Mouse (Mus musculus): ENCODE data around the gene Use1.
A peak's percentile ranks its signal among the peaks of the same experiment; 100 is the strongest.

Gene Use1

GRCm38 (mm10) chr8:71376423-71377030, 9.9 kb downstream of the Use1 start:
- no peak for DNase-seq (ENCODE audit: low read depth)

GRCm38 (mm10) chr8:71379008-71379407, 12.4 kb downstream of the Use1 start:
- DNase-seq (ENCODE audit: low read depth): no peak

- no peak for DNase-seq (ENCODE audit: low read depth)
These were observed 12.9 kb downstream of the Use1 start for GRCm38 (mm10) chr8:71379512-71380075.

GRCm38 (mm10) chr8:71380178-71381171, 13.8 kb downstream of the Use1 start:
- DNase-seq (ENCODE audit: low read depth): no peak

- DNase-seq (ENCODE audit: low read depth): peak; percentile 37
These were observed 14.8 kb downstream of the Use1 start, which contains the start of gene Nr2f6 for GRCm38 (mm10) chr8:71381421-71381970. Gene Nr2f6 (minus strand): TSS chr8:71381960.

GRCm38 (mm10) chr8:71381971-71382961, 15.6 kb downstream of the Use1 start:
- peak; percentile 78 for DNase-seq (ENCODE audit: low read depth)

- no peak for DNase-seq (ENCODE audit: low read depth)
These were observed 16.7 kb downstream of the Use1 start for GRCm38 (mm10) chr8:71383396-71383795.

GRCm38 (mm10) chr8:71383860-71384259, 17.2 kb downstream of the Use1 start:
- DNase-seq (ENCODE audit: low read depth): no peak

GRCm38 (mm10) chr8:71385212-71385835, 18.7 kb downstream of the Use1 start:
- peak; percentile 71 for DNase-seq (ENCODE audit: low read depth)

GRCm38 (mm10) chr8:71388267-71388666, 21.6 kb downstream of the Use1 start:
- peak; percentile 38 for DNase-seq (ENCODE audit: low read depth)

GRCm38 (mm10) chr8:71391696-71392095, 25.0 kb downstream of the Use1 start:
- no peak for DNase-seq (ENCODE audit: low read depth)

GRCm38 (mm10) chr8:71392391-71392790, 25.7 kb downstream of the Use1 start:
- no peak for DNase-seq (ENCODE audit: low read depth)

- peak; percentile 55 for DNase-seq (ENCODE audit: low read depth)
These were observed 26.2 kb downstream of the Use1 start for GRCm38 (mm10) chr8:71392871-71393270.

- DNase-seq (ENCODE audit: low read depth): no peak
These were observed 27.8 kb downstream of the Use1 start for GRCm38 (mm10) chr8:71394481-71394880.

- no peak for DNase-seq (ENCODE audit: low read depth)
These were observed 28.4 kb downstream of the Use1 start for GRCm38 (mm10) chr8:71395071-71395470.

GRCm38 (mm10) chr8:71395629-71396028, 29.0 kb downstream of the Use1 start, which contains the start of gene Ushbp1:
Gene Ushbp1 (minus strand): TSS chr8:71395802.
- no peak for DNase-seq (ENCODE audit: low read depth)

GRCm38 (mm10) chr8:71396639-71397305, 30.1 kb downstream of the Use1 start, which contains the start of gene Babam1:
Gene Babam1 (plus strand): TSS chr8:71396861.
- peak; percentile 100 for DNase-seq (ENCODE audit: low read depth)

- no peak for DNase-seq (ENCODE audit: low read depth)
These were observed 31.1 kb downstream of the Use1 start for GRCm38 (mm10) chr8:71397701-71398100.

- no peak for DNase-seq (ENCODE audit: low read depth)
These were observed 34.2 kb downstream of the Use1 start for GRCm38 (mm10) chr8:71400826-71401225.

- DNase-seq (ENCODE audit: low read depth): no peak
These were observed 34.8 kb downstream of the Use1 start for GRCm38 (mm10) chr8:71401454-71401853.
